In genomic region chr6:86668580-86669239, GRCm38 (mm10) we compare ENCODE assay signal across 8 mouse cellular contexts. TPM values are rescaled to one million over a fixed set of nuclear protein-coding genes. Genes with fewer than 3 reads are reported as not detected.
DNase-seq lines count a peak whose midpoint lies in the region; ATAC-seq and TF ChIP-seq lines count a peak whose summit lies in the region.

Mxd1 (minus strand) TSS chr6:86669161.

- peak within 1 kb of the TSS; percentile 68 for H3K9ac ChIP-seq in lung, embryonic 15.5 days
- peak within 1 kb of the TSS; percentile 75 for H3K9ac ChIP-seq in forebrain, embryonic 12.5 days
- peak within 1 kb of the TSS; percentile 93 for H3K9ac ChIP-seq in midbrain, embryonic 13.5 days (replicated peaks)

- peak within 1 kb of the TSS; percentile 58 for H3K27ac ChIP-seq in lung, embryonic 15.5 days
- H3K27ac ChIP-seq in forebrain, embryonic 12.5 days = peak within 1 kb of the TSS; percentile 74
- peak within 1 kb of the TSS; percentile 78 for H3K27ac ChIP-seq in left cerebral cortex, adult 2 months
- H3K27ac ChIP-seq in midbrain, embryonic 13.5 days = peak within 1 kb of the TSS; percentile 70

- peak; percentile 2 for ATAC-seq in lung, embryonic 15.5 days (ENCODE audit: borderline replicate concordance, extremely low read depth, low FRiP score, low TSS enrichment)
- no peak for ATAC-seq in forebrain, embryonic 12.5 days (ENCODE audit: low FRiP score)
- peak; percentile 98; the same call in 1 of the 2 replicates for ATAC-seq in midbrain, embryonic 13.5 days

- no peak for TF ChIP-seq CTCF in left cerebral cortex, adult 2 months (IDR thresholded peaks at IDR 0.05)

- no peaks in the 10 kb centered on the region for H3K9me3 ChIP-seq in lung, embryonic 15.5 days
- H3K9me3 ChIP-seq in forebrain, embryonic 12.5 days = no peaks in the 10 kb centered on the region
- no peaks in the 10 kb centered on the region for H3K9me3 ChIP-seq in midbrain, embryonic 13.5 days

- intact Hi-C loops in left cerebral cortex, adult 2 months (cut with DNase I) = loop anchor here (1.0 to 2.0 kb wide), 3 partner anchors 84 to 196 kb away; partner anchors contain the start of gene Pcbp1

- H3K4me3 ChIP-seq in lung, embryonic 15.5 days = peak within 1 kb of the TSS; percentile 83
- H3K4me3 ChIP-seq in forebrain, embryonic 12.5 days (replicated peaks) = peak within 1 kb of the TSS; percentile 69
- peak within 1 kb of the TSS; percentile 84 for H3K4me3 ChIP-seq in left cerebral cortex, adult 2 months
- peak within 1 kb of the TSS; percentile 94 for H3K4me3 ChIP-seq in midbrain, embryonic 13.5 days (replicated peaks)

- DNase-seq in adrenal gland, postnatal 14 days = no peak
- no peak for DNase-seq in adrenal gland, adult 8-10 months
- no peak for DNase-seq in lung, postnatal 25 days (ENCODE audit: low spot score)
- no peak for DNase-seq in left cerebral cortex, adult 2 months (ENCODE audit: extremely low spot score in 1 of 2, low spot score in 2 of 2)
- no peak for DNase-seq in embryo, embryonic 10 days (ENCODE audit: low spot score)

- no peaks in the 10 kb centered on the region for H3K27me3 ChIP-seq in lung, embryonic 15.5 days
- no peaks in the 10 kb centered on the region for H3K27me3 ChIP-seq in forebrain, embryonic 12.5 days
- no peaks in the 10 kb centered on the region for H3K27me3 ChIP-seq in midbrain, embryonic 13.5 days

- H3K4me1 ChIP-seq in lung, embryonic 15.5 days = peaks cover 19% of the 10 kb centered on the region
- peaks cover 24% of the 10 kb centered on the region for H3K4me1 ChIP-seq in forebrain, embryonic 12.5 days
- H3K4me1 ChIP-seq in midbrain, embryonic 13.5 days (replicated peaks) = peaks cover 34% of the 10 kb centered on the region

- under 1% methylated on average over 66 of the region's 76 CpGs for WGBS in lung, embryonic 15.5 days
- WGBS in forebrain, embryonic 12.5 days = under 1% methylated on average over 56 of the region's 76 CpGs
- under 1% methylated on average over 43 of the region's 76 CpGs for WGBS in midbrain, embryonic 13.5 days

- peaks cover 29% of the 10 kb centered on the region for H3K36me3 ChIP-seq in lung, embryonic 15.5 days
- H3K36me3 ChIP-seq in forebrain, embryonic 12.5 days (replicated peaks) = peaks cover 25% of the 10 kb centered on the region
- peaks cover 38% of the 10 kb centered on the region for H3K36me3 ChIP-seq in midbrain, embryonic 13.5 days

- peak within 1 kb of the TSS; percentile 86 for H3K4me2 ChIP-seq in lung, embryonic 15.5 days
- peak within 1 kb of the TSS; percentile 97 for H3K4me2 ChIP-seq in forebrain, embryonic 12.5 days
- H3K4me2 ChIP-seq in midbrain, embryonic 13.5 days (replicated peaks) = peak within 1 kb of the TSS; percentile 84

RNA-seq across cellular contexts. Expression of gene Mxd1, which starts in this region (rescaled TPM):
- 11.0 and 12.3 TPM in 2 replicates for total RNA-seq in adrenal gland, postnatal 14 days (2021)
- total RNA-seq in adrenal gland, adult 8-10 months (2022) = 10 to 100 TPM in 2 of 4 experiments, 1 to 10 TPM in 2; 8.5 to 14.1 (median 10.5) TPM
- polyA plus RNA-seq in lung, embryonic 15.5 days (2015; fragmentation: Nextera tagmentation; extraction: Ambion mirVana) = 12.8 and 13.1 TPM in 2 replicates
- polyA plus RNA-seq in forebrain, embryonic 12.5 days (2016; fragmentation: Nextera tagmentation; extraction: Ambion mirVana) = 23.8 and 26.8 TPM in 2 replicates
- total RNA-seq in left cerebral cortex, adult 2 months (2021) = 10 to 100 TPM; 23.1 to 25.2 TPM
- polyA plus RNA-seq in midbrain, embryonic 13.5 days (2015; fragmentation: Nextera tagmentation; extraction: Ambion mirVana) = 26.3 and 27.9 TPM in 2 replicates
